Mouse (Mus musculus): Measurements from ENCODE around the gene Fam117b. TPM values are rescaled to one million over a fixed set of nuclear protein-coding genes. Genes with fewer than 3 reads are reported as not detected.

Gene Fam117b
- polyA plus RNA-seq, 1 experiment from 2014 or later, result 54.7 TPM

DNA sequence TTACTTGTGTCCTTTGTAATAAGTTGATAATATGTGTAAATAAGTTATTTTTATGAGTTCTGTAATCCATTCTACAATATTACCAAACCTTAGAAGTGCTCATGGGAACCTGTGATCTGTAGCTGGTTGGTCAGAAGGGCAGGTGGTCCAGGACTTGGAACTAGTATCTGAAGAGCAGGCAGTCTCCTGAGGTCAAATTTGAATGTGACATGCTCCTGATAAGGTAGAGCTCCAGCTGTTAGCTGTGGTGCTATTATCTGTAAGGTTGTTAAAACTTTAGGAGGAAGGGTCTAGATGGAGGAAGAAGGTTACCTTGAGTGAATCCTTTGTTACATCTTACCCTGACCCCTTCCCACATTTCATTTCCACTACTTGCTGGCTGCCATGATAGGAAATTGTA lies 5.3 kb downstream of the Fam117b start:
- ATAC-seq (ENCODE audit: low read depth), result no peak
- Histone ChIP-seq H3K9me3 (ENCODE audit: control insufficient read depth, low read length) (no peaks in the 10 kb centered on the region), H3K4me3 (ENCODE audit: low read depth, low read length) (no peak overlapping the region), H3K27ac (ENCODE audit: low read depth, low read length) (no peak overlapping the region), H3K27me3 (ENCODE audit: control insufficient read depth, insufficient read depth, low read length) (peaks cover under 1% of the 10 kb centered on the region; the same call in 1 of the 2 replicates), H3K9ac (replicated peaks; ENCODE audit: low read depth, low read length) (no peak overlapping the region), H3K4me1 (ENCODE audit: control insufficient read depth, insufficient read depth, low read length) (peaks cover 18% of the 10 kb centered on the region), H3K36me3 (ENCODE audit: control insufficient read depth, insufficient read depth, low read length) (no peaks in the 10 kb centered on the region), H3K4me2 (ENCODE audit: low read depth, low read length) (no peak overlapping the region)

DNA sequence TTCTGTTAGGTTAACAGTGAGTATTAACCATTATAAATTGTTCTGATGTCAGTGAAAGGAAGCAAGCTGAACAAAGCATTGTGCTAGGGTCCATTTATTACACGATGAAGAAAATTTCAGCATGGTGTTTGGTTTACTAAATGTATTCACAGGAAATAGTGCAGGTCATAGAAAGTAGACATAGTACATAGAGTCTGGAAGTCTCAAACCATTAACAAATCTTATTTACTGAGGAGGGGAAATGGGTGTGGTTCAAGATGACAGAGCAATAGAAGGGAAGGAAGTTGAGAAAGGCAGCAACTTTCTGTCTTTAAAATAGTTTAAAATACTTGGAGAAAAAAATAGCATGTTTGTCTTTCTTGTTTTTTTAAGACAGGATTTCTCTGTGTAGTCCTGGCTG lies 10.4 kb downstream of the Fam117b start:
- Histone ChIP-seq H3K4me2 (ENCODE audit: low read depth, low read length) (no peak overlapping the region), H3K9ac (replicated peaks; ENCODE audit: low read depth, low read length) (no peak overlapping the region), H3K36me3 (ENCODE audit: control insufficient read depth, insufficient read depth, low read length) (no peaks in the 10 kb centered on the region), H3K27ac (ENCODE audit: low read depth, low read length) (no peak overlapping the region), H3K4me3 (ENCODE audit: low read depth, low read length) (no peak overlapping the region), H3K9me3 (ENCODE audit: control insufficient read depth, low read length) (no peaks in the 10 kb centered on the region), H3K4me1 (ENCODE audit: control insufficient read depth, insufficient read depth, low read length) (no peaks in the 10 kb centered on the region), H3K27me3 (ENCODE audit: control insufficient read depth, insufficient read depth, low read length) (no peaks in the 10 kb centered on the region)
- ATAC-seq (ENCODE audit: low read depth), result no peak
- 72% methylated on average over 1 of the region's 1 CpGs for WGBS

- H3K4me1 ChIP-seq (ENCODE audit: control insufficient read depth, insufficient read depth, low read length), result no peaks in the 10 kb centered on the region
- H3K4me2 ChIP-seq (ENCODE audit: low read depth, low read length), result no peak overlapping the region
- 91% methylated on average over 1 of the region's 1 CpGs for WGBS
- no peaks in the 10 kb centered on the region for H3K36me3 ChIP-seq (ENCODE audit: control insufficient read depth, insufficient read depth, low read length)
- no peak for ATAC-seq (ENCODE audit: low read depth)
- no peaks in the 10 kb centered on the region for H3K9me3 ChIP-seq (ENCODE audit: control insufficient read depth, low read length)
- H3K4me3 ChIP-seq (ENCODE audit: low read depth, low read length), result no peak overlapping the region
- H3K27ac ChIP-seq (ENCODE audit: low read depth, low read length), result no peak overlapping the region
- H3K9ac ChIP-seq (replicated peaks; ENCODE audit: low read depth, low read length), result no peak overlapping the region
- H3K27me3 ChIP-seq (ENCODE audit: control insufficient read depth, insufficient read depth, low read length), result no peaks in the 10 kb centered on the region
These were observed 10.9 kb downstream of the Fam117b start for GRCm38 (mm10) chr1:59923673-59924072.

GRCm38 (mm10) chr1:59924411-59924810 lies 11.6 kb downstream of the Fam117b start:
- no peak for ATAC-seq (ENCODE audit: low read depth)
- H3K36me3 ChIP-seq (ENCODE audit: control insufficient read depth, insufficient read depth, low read length), result no peaks in the 10 kb centered on the region
- WGBS, result 92% methylated on average over 2 of the region's 2 CpGs

GRCm38 (mm10) chr1:59926021-59926672 lies 13.3 kb downstream of the Fam117b start:
- no peaks in the 10 kb centered on the region for H3K36me3 ChIP-seq (ENCODE audit: control insufficient read depth, insufficient read depth, low read length)
- ATAC-seq (ENCODE audit: low read depth), result no peak; the same call in 1 of the 2 replicates
- H3K4me3 ChIP-seq (ENCODE audit: low read depth, low read length), result no peak overlapping the region
- no peak overlapping the region for H3K9ac ChIP-seq (replicated peaks; ENCODE audit: low read depth, low read length)
- no peaks in the 10 kb centered on the region for H3K4me1 ChIP-seq (ENCODE audit: control insufficient read depth, insufficient read depth, low read length)
- no peak overlapping the region for H3K4me2 ChIP-seq (ENCODE audit: low read depth, low read length)
- no peaks in the 10 kb centered on the region for H3K9me3 ChIP-seq (ENCODE audit: control insufficient read depth, low read length)
- 93% methylated on average over 3 of the region's 3 CpGs for WGBS
- no peaks in the 10 kb centered on the region for H3K27me3 ChIP-seq (ENCODE audit: control insufficient read depth, insufficient read depth, low read length)
- no peak overlapping the region for H3K27ac ChIP-seq (ENCODE audit: low read depth, low read length)

More at GRCm38 (mm10) chr1:59924411-59924810, 11.6 kb downstream of the Fam117b start:
- Histone ChIP-seq H3K4me1 (ENCODE audit: control insufficient read depth, insufficient read depth, low read length) (no peaks in the 10 kb centered on the region), H3K27ac (ENCODE audit: low read depth, low read length) (no peak overlapping the region), H3K9me3 (ENCODE audit: control insufficient read depth, low read length) (no peaks in the 10 kb centered on the region), H3K4me2 (ENCODE audit: low read depth, low read length) (no peak overlapping the region), H3K4me3 (ENCODE audit: low read depth, low read length) (no peak overlapping the region), H3K9ac (replicated peaks; ENCODE audit: low read depth, low read length) (no peak overlapping the region), H3K27me3 (ENCODE audit: control insufficient read depth, insufficient read depth, low read length) (no peaks in the 10 kb centered on the region)

DNA sequence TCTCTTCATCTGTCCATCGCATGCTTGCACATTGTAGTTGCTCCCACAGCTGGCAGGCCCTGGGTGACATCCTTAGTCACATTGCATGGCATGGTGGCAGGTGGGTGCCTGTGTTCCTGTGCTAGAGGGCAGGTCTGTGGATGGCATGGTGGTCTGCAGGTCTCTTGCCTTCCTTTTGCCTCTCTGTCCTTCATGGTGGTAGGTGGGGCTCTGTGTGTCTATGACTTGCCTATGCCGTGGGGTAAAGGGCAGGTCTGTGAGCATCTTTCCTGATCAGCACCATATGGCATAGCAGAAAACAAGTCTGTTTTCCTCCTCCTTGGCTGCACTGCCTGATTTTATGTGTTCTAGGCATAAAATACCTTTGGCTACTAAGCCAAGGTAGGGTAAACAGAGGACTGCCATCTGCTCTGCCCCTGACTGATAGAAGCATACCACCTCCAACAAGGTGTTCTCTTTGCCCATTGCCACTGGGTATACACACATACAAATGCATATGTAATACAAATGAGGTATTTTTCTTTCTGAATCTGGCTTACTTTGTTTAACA lies 14.4 kb downstream of the Fam117b start:
- Histone ChIP-seq H3K4me3 (ENCODE audit: low read depth, low read length) (no peak overlapping the region), H3K27ac (ENCODE audit: low read depth, low read length) (no peak overlapping the region), H3K4me2 (ENCODE audit: low read depth, low read length) (no peak overlapping the region), H3K27me3 (ENCODE audit: control insufficient read depth, insufficient read depth, low read length) (no peaks in the 10 kb centered on the region), H3K9me3 (ENCODE audit: control insufficient read depth, low read length) (no peaks in the 10 kb centered on the region), H3K36me3 (ENCODE audit: control insufficient read depth, insufficient read depth, low read length) (no peaks in the 10 kb centered on the region), H3K9ac (replicated peaks; ENCODE audit: low read depth, low read length) (no peak overlapping the region), H3K4me1 (ENCODE audit: control insufficient read depth, insufficient read depth, low read length) (no peaks in the 10 kb centered on the region)
- no peak for ATAC-seq (ENCODE audit: low read depth)
- 93% methylated on average over 2 of the region's 2 CpGs for WGBS

- no peaks in the 10 kb centered on the region for H3K27me3 ChIP-seq (ENCODE audit: control insufficient read depth, insufficient read depth, low read length)
- ATAC-seq (ENCODE audit: low read depth), result no peak
- H3K9ac ChIP-seq (replicated peaks; ENCODE audit: low read depth, low read length), result no peak overlapping the region
- no peaks in the 10 kb centered on the region for H3K36me3 ChIP-seq (ENCODE audit: control insufficient read depth, insufficient read depth, low read length)
- no peak overlapping the region for H3K4me2 ChIP-seq (ENCODE audit: low read depth, low read length)
- no peaks in the 10 kb centered on the region for H3K4me1 ChIP-seq (ENCODE audit: control insufficient read depth, insufficient read depth, low read length)
- H3K9me3 ChIP-seq (ENCODE audit: control insufficient read depth, low read length), result no peaks in the 10 kb centered on the region
- no peak overlapping the region for H3K27ac ChIP-seq (ENCODE audit: low read depth, low read length)
- no peak overlapping the region for H3K4me3 ChIP-seq (ENCODE audit: low read depth, low read length)
These were observed 18.1 kb downstream of the Fam117b start for GRCm38 (mm10) chr1:59930926-59931325.

DNA sequence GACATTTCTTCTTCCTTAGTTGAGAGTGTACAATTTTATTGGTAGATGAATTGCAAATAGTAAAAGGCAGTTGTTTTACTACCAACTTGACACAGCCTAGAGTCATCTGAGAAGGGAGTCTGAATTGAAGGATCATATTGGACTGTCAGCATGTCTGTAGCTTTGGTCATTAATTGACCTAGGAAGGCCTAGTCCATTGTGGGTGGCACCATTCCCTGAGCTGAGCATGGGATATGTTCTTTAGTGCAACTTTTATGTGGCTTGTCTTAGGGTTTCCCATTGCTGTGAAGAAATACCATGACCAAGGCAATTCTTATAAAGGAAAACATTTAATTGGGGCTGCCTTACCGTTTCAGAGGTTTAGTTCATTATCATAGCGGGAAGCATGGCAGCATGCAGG lies 20.2 kb downstream of the Fam117b start:
- no peaks in the 10 kb centered on the region for H3K27me3 ChIP-seq (ENCODE audit: control insufficient read depth, insufficient read depth, low read length)
- ATAC-seq (ENCODE audit: low read depth), result no peak
- no peak overlapping the region for H3K9ac ChIP-seq (replicated peaks; ENCODE audit: low read depth, low read length)
- H3K27ac ChIP-seq (ENCODE audit: low read depth, low read length), result no peak overlapping the region
- H3K4me2 ChIP-seq (ENCODE audit: low read depth, low read length), result no peak overlapping the region
- H3K9me3 ChIP-seq (ENCODE audit: control insufficient read depth, low read length), result no peaks in the 10 kb centered on the region
- no peak overlapping the region for H3K4me3 ChIP-seq (ENCODE audit: low read depth, low read length)
- no peaks in the 10 kb centered on the region for H3K36me3 ChIP-seq (ENCODE audit: control insufficient read depth, insufficient read depth, low read length)
- no peaks in the 10 kb centered on the region for H3K4me1 ChIP-seq (ENCODE audit: control insufficient read depth, insufficient read depth, low read length)
- 81% methylated on average over 2 of the region's 2 CpGs for WGBS

DNA sequence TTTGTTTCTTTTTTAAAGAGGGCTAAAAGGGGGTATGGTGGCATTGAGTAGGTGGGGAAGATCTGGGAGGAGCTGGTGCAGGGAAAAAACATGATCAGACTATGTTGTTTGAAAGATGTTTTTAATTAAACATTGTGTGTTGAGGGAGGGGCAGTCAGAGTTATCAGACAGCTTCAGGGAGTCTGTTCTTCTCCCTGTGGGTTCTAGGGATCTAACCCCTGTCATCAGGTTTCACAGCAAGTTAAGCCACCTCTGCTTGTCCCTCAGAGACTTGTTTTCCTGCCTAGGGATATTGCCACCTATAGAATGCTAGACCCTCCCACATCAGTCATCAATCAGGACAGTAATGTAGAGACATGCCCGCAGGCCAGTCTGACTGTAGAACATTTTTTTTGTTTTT lies 28.3 kb downstream of the Fam117b start:
- Histone ChIP-seq H3K9me3 (ENCODE audit: control insufficient read depth, low read length) (no peaks in the 10 kb centered on the region), H3K4me2 (ENCODE audit: low read depth, low read length) (no peak overlapping the region), H3K4me1 (ENCODE audit: control insufficient read depth, insufficient read depth, low read length) (no peaks in the 10 kb centered on the region), H3K27ac (ENCODE audit: low read depth, low read length) (no peak overlapping the region), H3K36me3 (ENCODE audit: control insufficient read depth, insufficient read depth, low read length) (no peaks in the 10 kb centered on the region), H3K4me3 (ENCODE audit: low read depth, low read length) (no peak overlapping the region), H3K27me3 (ENCODE audit: control insufficient read depth, insufficient read depth, low read length) (no peaks in the 10 kb centered on the region), H3K9ac (replicated peaks; ENCODE audit: low read depth, low read length) (no peak overlapping the region)
- no peak for ATAC-seq (ENCODE audit: low read depth)
- 85% methylated on average over 1 of the region's 1 CpGs for WGBS
